Mouse (Mus musculus): ENCODE data around the gene Plekha6. TPM values are rescaled to one million over a fixed set of nuclear protein-coding genes. Genes with fewer than 3 reads are reported as not detected.

The Plekha6 gene
- polyA plus RNA-seq, 1 experiment from 2014 or later = 15.0 TPM

DNA sequence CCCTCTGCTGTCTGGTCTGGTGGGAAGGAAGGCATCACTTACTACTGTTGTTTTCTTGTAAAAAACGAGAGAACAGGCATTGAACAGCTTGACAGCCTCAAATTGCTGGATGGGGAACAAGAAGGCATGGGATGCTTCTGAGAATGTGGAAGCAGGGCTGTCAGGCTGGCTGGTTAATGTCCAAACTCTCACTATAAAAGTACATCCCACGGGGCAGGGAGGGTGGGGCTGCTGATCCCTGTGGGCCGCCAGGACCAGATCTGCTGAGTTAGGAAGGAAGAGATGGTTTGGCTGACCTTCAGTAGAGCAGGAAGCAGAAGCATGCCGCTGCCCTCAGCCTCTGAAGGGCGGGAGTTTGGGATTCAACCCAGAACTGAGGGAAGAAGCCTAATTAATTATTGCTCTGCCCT is 87.6 kb downstream of the Plekha6 start:
- Histone ChIP-seq H3K27me3 (replicated peaks; ENCODE audit: control insufficient read depth, insufficient read depth, low read length) (no peaks in the 10 kb centered on the region), H3K4me3 (ENCODE audit: low read length) (no peak overlapping the region), H3K9me3 (ENCODE audit: control insufficient read depth, low read length) (no peaks in the 10 kb centered on the region), H3K9ac (ENCODE audit: low read depth, low read length) (no peak overlapping the region), H3K36me3 (ENCODE audit: control insufficient read depth, insufficient read depth, low read length) (no peaks in the 10 kb centered on the region), H3K4me1 (ENCODE audit: control insufficient read depth, insufficient read depth, low read depth, low read length) (peaks cover 46% of the 10 kb centered on the region), H3K27ac (ENCODE audit: low read depth, low read length) (no peak overlapping the region), H3K4me2 (ENCODE audit: low read length) (no peak overlapping the region)
- ATAC-seq = no peak
- WGBS = 23% methylated on average over 5 of the region's 5 CpGs

DNA sequence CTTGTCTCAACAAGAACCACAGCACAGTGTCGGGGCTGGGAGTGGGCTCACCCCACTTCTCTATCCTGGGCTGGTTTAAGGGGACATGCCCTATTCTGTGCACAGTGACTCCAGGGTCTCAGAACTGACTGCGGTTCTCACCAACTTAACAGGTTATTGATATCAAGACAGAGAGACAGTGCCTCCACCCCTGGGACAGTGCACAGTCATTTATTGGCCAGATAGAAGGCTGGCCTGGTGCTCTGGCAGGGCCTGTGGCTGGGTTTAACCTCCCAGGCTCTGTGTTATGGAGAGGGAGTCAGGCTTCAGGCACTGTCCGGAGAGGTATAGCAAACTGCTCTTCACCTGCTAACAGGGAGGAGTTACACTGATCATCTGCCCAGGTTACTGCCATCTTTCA is 88.2 kb downstream of the Plekha6 start:
- 89% methylated on average over 3 of the region's 3 CpGs for WGBS
- Histone ChIP-seq H3K27ac (ENCODE audit: low read depth, low read length) (no peak overlapping the region), H3K36me3 (ENCODE audit: control insufficient read depth, insufficient read depth, low read length) (no peaks in the 10 kb centered on the region), H3K4me3 (ENCODE audit: low read length) (no peak overlapping the region), H3K9ac (ENCODE audit: low read depth, low read length) (no peak overlapping the region), H3K4me2 (ENCODE audit: low read length) (no peak overlapping the region), H3K27me3 (replicated peaks; ENCODE audit: control insufficient read depth, insufficient read depth, low read length) (no peaks in the 10 kb centered on the region), H3K9me3 (ENCODE audit: control insufficient read depth, low read length) (no peaks in the 10 kb centered on the region), H3K4me1 (ENCODE audit: control insufficient read depth, insufficient read depth, low read depth, low read length) (peaks cover 47% of the 10 kb centered on the region)
- no peak for ATAC-seq

GRCm38 (mm10) chr1:133252801-133253531 is 89.0 kb downstream of the Plekha6 start:
- H3K9me3 ChIP-seq (ENCODE audit: control insufficient read depth, low read length) = no peaks in the 10 kb centered on the region
- ATAC-seq = no peak
- no peaks in the 10 kb centered on the region for H3K36me3 ChIP-seq (ENCODE audit: control insufficient read depth, insufficient read depth, low read length)
- H3K27me3 ChIP-seq (replicated peaks; ENCODE audit: control insufficient read depth, insufficient read depth, low read length) = no peaks in the 10 kb centered on the region
- peaks cover 47% of the 10 kb centered on the region for H3K4me1 ChIP-seq (ENCODE audit: control insufficient read depth, insufficient read depth, low read depth, low read length)
- no peak overlapping the region for H3K4me3 ChIP-seq (ENCODE audit: low read length)
- H3K9ac ChIP-seq (ENCODE audit: low read depth, low read length) = no peak overlapping the region
- H3K27ac ChIP-seq (ENCODE audit: low read depth, low read length) = no peak overlapping the region; the same call in 1 of the 2 replicates
- H3K4me2 ChIP-seq (ENCODE audit: low read length) = no peak overlapping the region
- WGBS = 54% methylated on average over 10 of the region's 10 CpGs

GRCm38 (mm10) chr1:133253532-133253866 is 89.5 kb downstream of the Plekha6 start:
- WGBS = 44% methylated on average over 1 of the region's 1 CpGs
- Histone ChIP-seq H3K9ac (ENCODE audit: low read depth, low read length) (no peak overlapping the region), H3K4me1 (ENCODE audit: control insufficient read depth, insufficient read depth, low read depth, low read length) (peaks cover 47% of the 10 kb centered on the region), H3K36me3 (ENCODE audit: control insufficient read depth, insufficient read depth, low read length) (no peaks in the 10 kb centered on the region), H3K4me2 (ENCODE audit: low read length) (no peak overlapping the region), H3K27ac (ENCODE audit: low read depth, low read length) (no peak overlapping the region; the same call in 1 of the 2 replicates), H3K27me3 (replicated peaks; ENCODE audit: control insufficient read depth, insufficient read depth, low read length) (no peaks in the 10 kb centered on the region), H3K9me3 (ENCODE audit: control insufficient read depth, low read length) (no peaks in the 10 kb centered on the region), H3K4me3 (ENCODE audit: low read length) (no peak overlapping the region)
- ATAC-seq = no peak

DNA sequence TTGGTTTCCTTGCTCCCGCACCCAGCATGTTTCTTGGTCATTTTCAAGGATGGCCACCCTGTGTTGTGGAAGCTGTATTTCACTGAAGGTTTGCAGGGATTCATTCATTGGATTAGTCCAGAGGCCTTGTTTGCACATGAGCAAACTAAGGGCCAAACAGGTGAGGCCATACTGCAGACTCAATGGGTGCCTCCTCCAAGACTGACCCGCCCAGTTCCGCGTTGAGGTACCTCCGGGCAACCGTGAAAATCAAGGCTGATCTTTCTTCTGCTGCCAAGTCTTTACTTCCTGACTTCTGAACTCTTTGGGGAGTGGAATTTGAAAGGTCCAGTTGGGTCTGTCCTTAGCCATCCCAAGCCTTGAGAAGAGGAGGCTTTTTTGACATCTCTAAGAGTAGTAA is 90.2 kb downstream of the Plekha6 start:
- no peak overlapping the region for H3K4me2 ChIP-seq (ENCODE audit: low read length)
- H3K9me3 ChIP-seq (ENCODE audit: control insufficient read depth, low read length) = no peaks in the 10 kb centered on the region
- peak overlapping the region; percentile 29; the same call in 1 of the 2 replicates for H3K27ac ChIP-seq (ENCODE audit: low read depth, low read length)
- H3K36me3 ChIP-seq (ENCODE audit: control insufficient read depth, insufficient read depth, low read length) = no peaks in the 10 kb centered on the region
- H3K4me3 ChIP-seq (ENCODE audit: low read length) = no peak overlapping the region
- ATAC-seq = no peak
- 89% methylated on average over 6 of the region's 6 CpGs for WGBS
- H3K4me1 ChIP-seq (ENCODE audit: control insufficient read depth, insufficient read depth, low read depth, low read length) = peaks cover 47% of the 10 kb centered on the region
- H3K27me3 ChIP-seq (replicated peaks; ENCODE audit: control insufficient read depth, insufficient read depth, low read length) = no peaks in the 10 kb centered on the region
- H3K9ac ChIP-seq (ENCODE audit: low read depth, low read length) = no peak overlapping the region

DNA sequence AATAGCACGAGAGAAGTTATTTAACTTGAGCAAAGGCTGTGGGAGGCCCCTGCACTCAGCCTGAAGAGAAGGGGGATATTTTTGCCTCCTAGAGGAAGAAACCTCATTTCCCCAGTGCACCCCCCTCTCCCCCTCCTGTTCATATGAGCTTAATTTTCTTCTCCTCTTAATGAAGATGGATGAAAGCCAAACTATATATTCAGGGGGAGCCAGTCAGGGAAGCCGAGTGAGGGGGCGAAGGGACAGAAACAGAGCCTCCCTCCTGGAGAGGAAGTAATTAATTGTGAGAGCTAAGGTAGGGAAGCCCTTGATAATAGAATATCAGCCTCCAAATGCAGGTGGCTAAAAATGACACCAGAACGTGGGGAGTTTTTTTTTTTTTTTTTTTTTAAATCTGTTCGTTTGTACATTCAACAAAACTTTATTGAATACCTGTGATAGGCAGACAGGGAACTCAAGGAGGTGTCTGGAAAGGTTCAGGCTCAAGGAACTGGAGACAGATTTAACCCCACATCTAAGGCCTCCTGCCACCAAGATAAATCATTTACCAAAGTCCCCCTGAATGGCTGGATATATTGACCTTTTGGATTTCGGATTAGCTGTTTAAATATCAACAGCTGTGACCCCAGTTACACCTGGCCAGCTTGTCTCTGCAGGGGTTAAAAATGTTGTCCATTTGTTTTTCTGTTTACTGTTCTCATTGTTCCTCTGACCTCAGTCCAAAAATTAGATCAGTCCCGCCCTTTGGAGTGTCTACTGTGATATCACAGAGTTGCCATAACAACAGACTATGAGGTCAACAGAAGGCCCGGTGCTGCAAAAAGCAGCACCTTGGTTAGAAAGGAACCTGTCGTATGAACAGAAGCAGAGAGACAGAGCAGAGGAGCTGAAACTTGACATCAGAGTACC is 91.1 kb downstream of the Plekha6 start:
- no peak for ATAC-seq
- Histone ChIP-seq H3K9me3 (ENCODE audit: control insufficient read depth, low read length) (no peaks in the 10 kb centered on the region), H3K9ac (ENCODE audit: low read depth, low read length) (no peak overlapping the region; the same call in 1 of the 2 replicates), H3K36me3 (ENCODE audit: control insufficient read depth, insufficient read depth, low read length) (peaks cover 3% of the 10 kb centered on the region; the same call in 1 of the 2 replicates), H3K4me3 (ENCODE audit: low read length) (peak overlapping the region; percentile 9; the same call in 1 of the 2 replicates), H3K4me1 (ENCODE audit: control insufficient read depth, insufficient read depth, low read depth, low read length) (peaks cover 47% of the 10 kb centered on the region), H3K4me2 (ENCODE audit: low read length) (peak overlapping the region; percentile 22), H3K27ac (ENCODE audit: low read depth, low read length) (peak overlapping the region; percentile 29; the same call in 1 of the 2 replicates), H3K27me3 (replicated peaks; ENCODE audit: control insufficient read depth, insufficient read depth, low read length) (no peaks in the 10 kb centered on the region)
- 41% methylated on average over 9 of the region's 9 CpGs for WGBS

- no peak overlapping the region for H3K4me3 ChIP-seq (ENCODE audit: low read length)
- ATAC-seq = no peak
- H3K9ac ChIP-seq (ENCODE audit: low read depth, low read length) = no peak overlapping the region
- H3K9me3 ChIP-seq (ENCODE audit: control insufficient read depth, low read length) = no peaks in the 10 kb centered on the region
- H3K4me1 ChIP-seq (ENCODE audit: control insufficient read depth, insufficient read depth, low read depth, low read length) = peaks cover 46% of the 10 kb centered on the region
- WGBS = 36% methylated on average over 5 of the region's 5 CpGs
- H3K4me2 ChIP-seq (ENCODE audit: low read length) = no peak overlapping the region
- no peak overlapping the region; the same call in 1 of the 2 replicates for H3K27ac ChIP-seq (ENCODE audit: low read depth, low read length)
- peaks cover 3% of the 10 kb centered on the region; the same call in 1 of the 2 replicates for H3K36me3 ChIP-seq (ENCODE audit: control insufficient read depth, insufficient read depth, low read length)
- no peaks in the 10 kb centered on the region for H3K27me3 ChIP-seq (replicated peaks; ENCODE audit: control insufficient read depth, insufficient read depth, low read length)
Measured at GRCm38 (mm10) chr1:133255776-133256175, 91.8 kb downstream of the Plekha6 start.

GRCm38 (mm10) chr1:133256347-133256746 is 92.3 kb downstream of the Plekha6 start:
- 76% methylated on average over 8 of the region's 8 CpGs for WGBS
- Histone ChIP-seq H3K9ac (ENCODE audit: low read depth, low read length) (no peak overlapping the region; the same call in 1 of the 2 replicates), H3K4me1 (ENCODE audit: control insufficient read depth, insufficient read depth, low read depth, low read length) (peaks cover 40% of the 10 kb centered on the region), H3K9me3 (ENCODE audit: control insufficient read depth, low read length) (no peaks in the 10 kb centered on the region), H3K4me2 (ENCODE audit: low read length) (no peak overlapping the region), H3K27ac (ENCODE audit: low read depth, low read length) (peak overlapping the region; percentile 63; the same call in 1 of the 2 replicates), H3K36me3 (ENCODE audit: control insufficient read depth, insufficient read depth, low read length) (peaks cover 3% of the 10 kb centered on the region; the same call in 1 of the 2 replicates), H3K27me3 (replicated peaks; ENCODE audit: control insufficient read depth, insufficient read depth, low read length) (no peaks in the 10 kb centered on the region), H3K4me3 (ENCODE audit: low read length) (no peak overlapping the region)
- no peak for ATAC-seq

DNA sequence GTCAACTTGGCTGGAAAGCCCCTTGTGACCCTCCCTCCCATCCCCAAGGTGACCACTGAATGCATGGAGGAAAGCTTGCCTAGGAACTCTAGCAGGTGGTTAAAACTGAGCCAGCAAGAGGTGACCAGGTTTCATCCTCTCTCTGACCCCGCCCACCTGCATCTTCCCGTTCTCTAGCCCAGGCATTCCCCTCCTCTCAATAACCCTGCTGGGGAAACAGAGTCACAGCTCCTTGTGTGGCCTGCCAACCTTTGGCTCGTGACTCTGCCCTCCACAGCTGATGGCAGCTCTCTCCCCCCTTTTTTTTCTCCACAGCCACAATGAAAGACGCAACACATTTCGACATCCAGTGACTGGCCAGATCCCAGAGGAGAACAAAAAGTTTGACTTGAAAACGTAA is 94.7 kb downstream of the Plekha6 start:
- Histone ChIP-seq H3K4me3 (ENCODE audit: low read length) (no peak overlapping the region), H3K36me3 (ENCODE audit: control insufficient read depth, insufficient read depth, low read length) (peaks cover 9% of the 10 kb centered on the region), H3K4me1 (ENCODE audit: control insufficient read depth, insufficient read depth, low read depth, low read length) (peaks cover 21% of the 10 kb centered on the region), H3K9ac (ENCODE audit: low read depth, low read length) (no peak overlapping the region), H3K27me3 (replicated peaks; ENCODE audit: control insufficient read depth, insufficient read depth, low read length) (no peaks in the 10 kb centered on the region), H3K4me2 (ENCODE audit: low read length) (no peak overlapping the region), H3K27ac (ENCODE audit: low read depth, low read length) (no peak overlapping the region), H3K9me3 (ENCODE audit: control insufficient read depth, low read length) (no peaks in the 10 kb centered on the region)
- WGBS = 58% methylated on average over 6 of the region's 6 CpGs
- no peak for ATAC-seq

All from hindbrain, embryonic 16.5 days (tissue).